Mouse (Mus musculus): ENCODE results near the gene Tmem200a. TPM values are rescaled to one million over a fixed set of nuclear protein-coding genes. Genes with fewer than 3 reads are reported as not detected.

Tmem200a gene
- total and polyA plus RNA-seq, 2 experiments, result not detected

DNA sequence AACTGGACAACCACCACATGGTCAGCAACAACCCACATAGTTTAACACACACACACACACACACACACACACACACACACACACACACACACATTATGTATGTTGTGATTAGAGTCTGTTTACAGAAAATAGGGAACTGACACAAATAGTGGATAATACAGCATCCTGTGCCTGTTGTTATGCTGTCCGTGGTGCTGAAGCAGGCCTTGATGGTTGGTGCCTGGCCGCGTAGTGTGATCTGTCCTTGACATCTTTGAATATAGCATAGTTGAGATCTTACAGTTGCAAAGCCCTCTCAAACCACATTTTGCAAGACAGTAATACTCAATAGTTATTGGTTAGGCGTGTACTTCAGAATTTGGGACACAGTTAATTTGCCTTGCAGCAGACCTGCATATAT lies 3.2 kb upstream of the Tmem200a start:
- no peaks in the 10 kb centered on the region for H3K36me3 ChIP-seq (ENCODE audit: control insufficient read depth, insufficient read depth, low read length)
- no peaks in the 10 kb centered on the region for H3K79me2 ChIP-seq (ENCODE audit: control insufficient read depth, insufficient read depth, low read length)
- no peaks in the 10 kb centered on the region for H3K4me1 ChIP-seq (ENCODE audit: control insufficient read depth, insufficient read depth, low read length)
- H3K4me3 ChIP-seq (ENCODE audit: insufficient read depth, low read depth, low read length), result no peak overlapping the region
- H3K27me3 ChIP-seq (ENCODE audit: control insufficient read depth, insufficient read depth, low read length), result peaks cover 11% of the 10 kb centered on the region
- no peak overlapping the region for H3K27ac ChIP-seq (replicated peaks; ENCODE audit: insufficient read depth, low read depth, low read length)
- WGBS, result 69% methylated on average over 4 of the region's 4 CpGs
- DNase-seq (ENCODE audit: extremely low read depth, low read depth, low spot score), result no peak
- no peak for TF ChIP-seq POLR2A (IDR thresholded peaks at IDR 0.05; ENCODE audit: extremely low read depth, insufficient read depth, low read length)
- no peak overlapping the region for H3K9ac ChIP-seq (ENCODE audit: low read depth, low read length)

DNA sequence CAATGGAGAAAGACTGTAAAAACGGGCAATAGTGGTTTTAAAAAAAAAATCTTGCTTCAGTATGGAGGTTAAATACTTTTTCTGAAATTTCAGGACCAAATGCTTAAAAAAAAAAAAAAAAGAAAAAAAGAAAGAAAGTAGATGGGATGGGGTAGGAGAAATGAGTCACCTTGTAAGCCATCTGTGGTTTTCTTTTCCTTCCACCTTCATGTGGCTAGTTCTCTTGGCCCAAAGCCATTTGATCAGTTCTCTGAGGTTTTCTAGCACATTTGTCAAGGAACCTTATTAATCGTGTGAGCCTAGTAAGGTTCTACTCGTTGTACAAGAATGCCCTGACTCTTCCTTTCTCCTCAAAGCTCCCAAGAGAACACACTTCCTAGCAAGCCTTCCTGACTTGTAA lies 826 bp upstream of the Tmem200a start:
- Histone ChIP-seq H3K9ac (ENCODE audit: low read depth, low read length) (no peak overlapping the region), H3K27me3 (ENCODE audit: control insufficient read depth, insufficient read depth, low read length) (peaks cover 11% of the 10 kb centered on the region), H3K4me3 (ENCODE audit: insufficient read depth, low read depth, low read length) (no peak overlapping the region), H3K79me2 (ENCODE audit: control insufficient read depth, insufficient read depth, low read length) (no peaks in the 10 kb centered on the region), H3K36me3 (ENCODE audit: control insufficient read depth, insufficient read depth, low read length) (no peaks in the 10 kb centered on the region), H3K4me1 (ENCODE audit: control insufficient read depth, insufficient read depth, low read length) (no peaks in the 10 kb centered on the region), H3K27ac (replicated peaks; ENCODE audit: insufficient read depth, low read depth, low read length) (no peak overlapping the region)
- DNase-seq (ENCODE audit: extremely low read depth, low read depth, low spot score), result no peak
- WGBS, result 69% methylated on average over 3 of the region's 3 CpGs
- no peak for TF ChIP-seq POLR2A (IDR thresholded peaks at IDR 0.05; ENCODE audit: extremely low read depth, insufficient read depth, low read length)
- no peak for TF ChIP-seq CTCF (IDR thresholded peaks at IDR 0.05; ENCODE audit: low read depth, low read length)

DNA sequence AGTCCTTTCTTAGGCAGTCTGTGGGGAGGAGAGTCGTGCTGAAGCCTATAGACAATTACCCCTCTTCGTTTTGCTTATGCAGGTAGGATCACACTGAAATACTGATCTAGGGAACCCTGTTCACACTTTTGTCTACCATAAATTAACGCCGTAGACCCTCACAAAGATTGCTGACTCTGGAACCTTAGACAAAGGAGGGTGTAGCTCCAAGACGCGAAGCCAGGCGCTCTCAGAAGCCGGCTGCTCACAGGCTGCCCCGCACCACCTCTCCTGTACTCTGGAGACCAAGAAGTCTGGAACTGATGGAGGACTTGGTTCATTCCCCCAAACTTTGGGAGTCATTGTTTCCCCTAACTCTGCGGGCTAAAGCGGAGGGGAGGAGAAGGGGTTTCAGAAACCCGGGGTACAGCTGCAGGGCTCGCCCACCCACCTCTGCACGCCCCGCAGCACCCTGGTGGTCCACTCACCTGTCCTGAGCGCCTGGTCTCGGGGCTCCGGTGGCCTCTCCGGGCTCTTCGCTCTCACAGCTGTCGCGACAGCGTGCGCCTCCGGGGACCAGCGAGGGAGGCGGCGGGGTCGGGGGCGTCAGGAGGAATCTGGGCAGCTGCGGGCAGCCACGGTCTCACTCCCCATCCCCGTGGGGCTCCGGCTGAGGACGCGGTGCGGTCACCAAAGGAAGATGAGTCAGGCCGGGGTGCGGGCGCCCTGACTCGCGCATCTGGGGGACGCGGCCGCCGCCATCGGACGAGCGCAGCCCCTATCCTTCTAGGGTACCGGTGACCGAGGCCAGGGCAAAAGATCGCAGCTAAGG lies 976 bp downstream of the Tmem200a start, which contains the start of gene Gm9767:
Gene Gm9767 (plus strand): TSS at position 585 of the 811 bp plus-strand sequence.
- Histone ChIP-seq H3K4me3 (ENCODE audit: insufficient read depth, low read depth, low read length) (peak within 1 kb of the TSS; percentile 20; the same call in 1 of the 2 replicates), H3K4me1 (ENCODE audit: control insufficient read depth, insufficient read depth, low read length) (no peaks in the 10 kb centered on the region), H3K27me3 (ENCODE audit: control insufficient read depth, insufficient read depth, low read length) (peaks cover 11% of the 10 kb centered on the region), H3K27ac (replicated peaks; ENCODE audit: insufficient read depth, low read depth, low read length) (no peak within 1 kb of the TSS), H3K36me3 (ENCODE audit: control insufficient read depth, insufficient read depth, low read length) (no peaks in the 10 kb centered on the region), H3K79me2 (ENCODE audit: control insufficient read depth, insufficient read depth, low read length) (no peaks in the 10 kb centered on the region), H3K9ac (ENCODE audit: low read depth, low read length) (no peak within 1 kb of the TSS)
- WGBS, result 5% methylated on average over 52 of the region's 52 CpGs
- DNase-seq (ENCODE audit: extremely low read depth, low read depth, low spot score), result no peak
- no peak for TF ChIP-seq POLR2A (IDR thresholded peaks at IDR 0.05; ENCODE audit: extremely low read depth, insufficient read depth, low read length)
- no peak for TF ChIP-seq CTCF (IDR thresholded peaks at IDR 0.05; ENCODE audit: low read depth, low read length)

DNA sequence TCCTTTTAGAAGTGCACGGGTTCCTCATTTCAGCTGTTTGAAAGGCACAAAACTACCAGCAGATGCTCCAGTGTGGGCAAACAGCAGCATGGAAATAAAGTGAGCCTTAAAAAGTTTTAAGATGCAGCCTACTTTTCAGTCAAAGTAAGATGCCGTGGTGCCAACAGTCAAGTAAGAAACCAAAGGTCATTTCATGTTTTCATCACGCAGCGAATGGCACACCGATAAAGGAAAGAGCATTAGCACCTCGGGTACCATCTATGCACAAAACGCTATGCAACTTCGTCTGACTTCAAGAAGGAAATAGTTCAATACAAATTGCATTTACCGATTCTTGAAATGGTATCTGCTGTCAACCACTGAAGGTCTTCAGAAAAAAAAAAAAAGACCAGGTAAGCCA lies 1.9 kb downstream of the Tmem200a start:
- H3K36me3 ChIP-seq (ENCODE audit: control insufficient read depth, insufficient read depth, low read length), result no peaks in the 10 kb centered on the region
- H3K27me3 ChIP-seq (ENCODE audit: control insufficient read depth, insufficient read depth, low read length), result peaks cover 11% of the 10 kb centered on the region
- TF ChIP-seq POLR2A (IDR thresholded peaks at IDR 0.05; ENCODE audit: extremely low read depth, insufficient read depth, low read length) (no peak), CTCF (IDR thresholded peaks at IDR 0.05; ENCODE audit: low read depth, low read length) (no peak)
- 85% methylated on average over 9 of the region's 9 CpGs for whole genome bisulfite sequencing
- H3K4me3 ChIP-seq (ENCODE audit: insufficient read depth, low read depth, low read length), result no peak overlapping the region
- H3K4me1 ChIP-seq (ENCODE audit: control insufficient read depth, insufficient read depth, low read length), result no peaks in the 10 kb centered on the region
- no peaks in the 10 kb centered on the region for H3K79me2 ChIP-seq (ENCODE audit: control insufficient read depth, insufficient read depth, low read length)
- H3K27ac ChIP-seq (replicated peaks; ENCODE audit: insufficient read depth, low read depth, low read length), result no peak overlapping the region
- no peak overlapping the region for H3K9ac ChIP-seq (ENCODE audit: low read depth, low read length)
- DNase-seq (ENCODE audit: extremely low read depth, low read depth, low spot score), result no peak

DNA sequence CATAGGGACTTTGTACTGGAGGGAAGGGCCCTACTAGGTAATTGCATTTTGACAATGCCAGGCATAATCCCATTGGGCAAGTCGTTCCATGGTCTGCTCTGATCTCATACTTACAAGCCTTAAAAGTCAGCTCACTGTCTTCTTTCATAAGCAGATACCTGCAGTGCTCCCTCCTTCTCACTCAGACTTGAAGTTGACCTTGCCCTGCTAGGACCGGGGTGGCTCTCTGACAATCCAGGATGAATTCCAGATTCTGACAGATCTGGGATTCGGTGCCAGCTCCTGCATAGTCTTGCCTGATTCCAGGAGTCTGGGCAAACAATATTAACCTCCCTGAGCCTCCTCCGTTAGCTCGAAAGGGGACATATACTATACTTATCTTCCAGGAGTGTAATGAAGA lies 6.9 kb downstream of the Tmem200a start:
- 81% methylated on average over 5 of the region's 5 CpGs for whole genome bisulfite sequencing
- Histone ChIP-seq H3K27ac (replicated peaks; ENCODE audit: insufficient read depth, low read depth, low read length) (no peak overlapping the region), H3K4me1 (ENCODE audit: control insufficient read depth, insufficient read depth, low read length) (no peaks in the 10 kb centered on the region), H3K36me3 (ENCODE audit: control insufficient read depth, insufficient read depth, low read length) (no peaks in the 10 kb centered on the region), H3K4me3 (ENCODE audit: insufficient read depth, low read depth, low read length) (no peak overlapping the region), H3K9ac (ENCODE audit: low read depth, low read length) (no peak overlapping the region), H3K27me3 (ENCODE audit: control insufficient read depth, insufficient read depth, low read length) (no peaks in the 10 kb centered on the region), H3K79me2 (ENCODE audit: control insufficient read depth, insufficient read depth, low read length) (no peaks in the 10 kb centered on the region)
- no peak for TF ChIP-seq POLR2A (IDR thresholded peaks at IDR 0.05; ENCODE audit: extremely low read depth, insufficient read depth, low read length)
- no peak for TF ChIP-seq CTCF (IDR thresholded peaks at IDR 0.05; ENCODE audit: low read depth, low read length)
- no peak for DNase-seq (ENCODE audit: extremely low read depth, low read depth, low spot score)

DNA sequence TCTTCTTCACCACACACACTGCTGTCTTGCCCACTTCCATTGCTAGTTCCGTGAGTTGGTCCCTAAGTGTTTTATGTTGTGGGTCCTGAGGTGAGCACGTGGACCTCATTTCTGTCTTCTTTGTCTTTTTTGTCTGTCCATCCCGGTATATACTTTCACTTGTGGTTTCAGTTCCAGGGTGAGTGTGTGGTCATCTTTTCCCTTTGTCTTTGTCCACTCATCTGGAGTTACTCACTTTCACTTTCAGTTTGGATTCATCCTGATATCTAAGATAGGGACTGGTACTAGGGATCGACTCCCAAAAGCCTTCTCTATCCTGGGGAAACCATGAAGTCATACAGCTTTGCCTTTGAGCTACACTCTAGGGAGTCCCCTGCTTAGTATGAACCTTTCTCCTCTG lies 15.8 kb downstream of the Tmem200a start:
- Histone ChIP-seq H3K27ac (replicated peaks; ENCODE audit: insufficient read depth, low read depth, low read length) (no peak overlapping the region), H3K27me3 (ENCODE audit: control insufficient read depth, insufficient read depth, low read length) (no peaks in the 10 kb centered on the region), H3K9ac (ENCODE audit: low read depth, low read length) (no peak overlapping the region), H3K36me3 (ENCODE audit: control insufficient read depth, insufficient read depth, low read length) (no peaks in the 10 kb centered on the region), H3K4me1 (ENCODE audit: control insufficient read depth, insufficient read depth, low read length) (no peaks in the 10 kb centered on the region), H3K4me3 (ENCODE audit: insufficient read depth, low read depth, low read length) (no peak overlapping the region), H3K79me2 (ENCODE audit: control insufficient read depth, insufficient read depth, low read length) (no peaks in the 10 kb centered on the region)
- no peak for TF ChIP-seq POLR2A (IDR thresholded peaks at IDR 0.05; ENCODE audit: extremely low read depth, insufficient read depth, low read length)
- no peak for DNase-seq (ENCODE audit: extremely low read depth, low read depth, low spot score)
- 88% methylated on average over 4 of the region's 4 CpGs for WGBS
